Mouse (Mus musculus): ENCODE measurements around the gene Ubqln4. TPM values are rescaled to one million over a fixed set of nuclear protein-coding genes. Genes with fewer than 3 reads are reported as not detected.

Ubqln4 gene
- total and polyA plus RNA-seq, 3 experiments = 43.6 to 171 (median 83.0) TPM

DNA sequence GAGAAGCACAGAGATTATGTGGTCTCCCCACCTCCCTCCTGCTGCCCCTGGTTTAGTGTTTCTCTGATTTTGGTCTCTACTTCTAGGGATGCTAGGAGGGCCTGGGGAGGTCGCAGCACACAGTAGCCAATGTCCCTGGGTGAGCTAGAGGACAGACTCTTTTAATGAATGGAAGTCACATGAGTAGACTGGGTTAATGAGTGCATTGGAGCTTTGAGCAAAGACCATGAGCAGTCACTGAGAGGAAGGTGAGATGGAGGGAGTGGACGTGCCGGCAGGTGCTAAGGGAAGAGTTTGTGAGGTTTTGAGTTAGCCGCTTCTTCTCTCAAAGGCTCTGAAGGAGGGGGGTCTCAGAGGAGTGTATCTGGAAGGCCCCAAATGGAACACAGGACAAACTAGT, 18.0 kb upstream of the Ubqln4 start:
- Histone ChIP-seq H3K9ac (ENCODE audit: control insufficient read depth, low read depth, low read length, poor library complexity, severe bottlenecking) (peak overlapping the region; percentile 69), H3K79me2 (ENCODE audit: control insufficient read depth, insufficient read depth, low read length, poor library complexity) (peaks cover 8% of the 10 kb centered on the region), H3K27ac (ENCODE audit: control insufficient read depth, low read depth, low read length) (no peak overlapping the region), H3K4me1 (ENCODE audit: control insufficient read depth in 1 of 2, insufficient read depth in 2 of 2, low read length in 2 of 2) (peaks cover 7 to 8% of the 10 kb centered on the region in 2 experiments), H3K4me3 (ENCODE audit: control insufficient read depth in 1 of 2, insufficient read depth in 1 of 2, low read depth in 2 of 2, low read length in 2 of 2) (peak overlapping the region in 1 of 2 experiments; percentile 51; a peak in 1 of 4 replicates), H3K9me3 (replicated peaks; ENCODE audit: insufficient read depth, low read length) (no peaks in the 10 kb centered on the region), H3K27me3 (ENCODE audit: control insufficient read depth in 1 of 2, insufficient read depth in 2 of 2, low read length in 2 of 2) (no peaks in the 10 kb centered on the region), H3K36me3 (ENCODE audit: control insufficient read depth in 1 of 2, insufficient read depth in 2 of 2, low read length in 2 of 2) (peaks cover 0 to 12% of the 10 kb centered on the region in 2 experiments; a peak in 2 of 4 replicates)
- no peak for DNase-seq (ENCODE audit: low read depth, low spot score)
- TF ChIP-seq SIN3A (IDR thresholded peaks at IDR 0.05; ENCODE audit: low read length) (0 out of 2 replicates have a peak, but pooled peaks have one; percentile 18), MAZ (IDR thresholded peaks at IDR 0.05; ENCODE audit: low read depth, low read length) (0 out of 2 replicates have a peak, but pooled peaks have one; percentile 21), MAFK (IDR thresholded peaks at IDR 0.05; ENCODE audit: borderline replicate concordance, low read depth, low read length) (no peak), MAX (IDR thresholded peaks at IDR 0.05; ENCODE audit: low read length) (no peak), ZKSCAN1 (IDR thresholded peaks at IDR 0.05; ENCODE audit: low read depth, low read length) (no peak)

DNA sequence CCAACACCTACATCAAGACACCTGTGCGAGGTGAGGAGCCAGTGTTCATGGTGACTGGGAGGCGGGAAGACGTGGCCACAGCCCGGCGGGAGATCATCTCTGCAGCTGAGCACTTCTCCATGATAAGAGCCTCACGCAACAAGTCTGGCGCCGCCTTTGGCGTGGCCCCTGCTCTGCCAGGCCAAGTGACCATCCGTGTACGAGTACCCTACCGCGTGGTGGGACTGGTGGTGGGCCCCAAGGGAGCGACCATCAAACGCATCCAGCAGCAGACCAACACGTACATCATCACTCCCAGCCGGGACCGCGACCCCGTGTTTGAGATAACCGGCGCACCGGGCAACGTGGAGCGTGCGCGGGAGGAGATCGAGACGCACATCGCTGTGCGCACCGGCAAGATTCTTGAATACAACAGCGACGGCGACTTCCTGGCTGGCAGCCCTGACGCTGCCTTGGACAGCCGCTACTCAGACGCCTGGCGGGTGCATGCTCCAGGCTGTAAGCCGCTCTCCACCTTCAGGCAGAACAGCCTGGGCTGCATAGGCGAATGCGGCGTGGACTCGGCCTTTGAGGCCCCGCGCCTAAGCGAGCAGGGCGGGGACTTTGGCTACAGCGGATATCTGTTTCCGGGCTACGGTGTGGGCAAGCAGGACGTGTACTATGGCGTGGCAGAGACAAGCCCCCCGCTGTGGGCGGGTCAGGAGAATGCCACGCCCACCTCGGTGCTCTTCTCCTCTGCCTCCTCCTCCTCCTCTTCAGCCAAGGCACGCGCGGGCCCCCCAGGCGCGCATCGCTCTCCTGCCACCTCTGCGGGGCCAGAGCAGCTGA, 17.2 kb upstream of the Ubqln4 start:
- H3K4me3 ChIP-seq (ENCODE audit: control insufficient read depth in 1 of 2, insufficient read depth in 1 of 2, low read depth in 2 of 2, low read length in 2 of 2) = peak overlapping the region; percentile 40 to 51
- H3K4me1 ChIP-seq (ENCODE audit: control insufficient read depth in 1 of 2, insufficient read depth in 2 of 2, low read length in 2 of 2) = peaks cover 2 to 7% of the 10 kb centered on the region in 2 experiments
- TF ChIP-seq HCFC1 (IDR thresholded peaks at IDR 0.05; ENCODE audit: low read depth, low read length) (0 out of 2 replicates have a peak, but pooled peaks have one; percentile 28), POLR2A (IDR thresholded peaks at IDR 0.05; ENCODE audit: control insufficient read depth in 1 of 2, insufficient read depth in 1 of 2, low read depth in 1 of 2, low read length in 2 of 2, poor library complexity in 1 of 2) (peak in 1 of 2 experiments; percentile 76; a peak in 3 of 4 replicates), POLR2AphosphoS2 (IDR thresholded peaks at IDR 0.05; ENCODE audit: low read length) (no peak), TAL1 (IDR thresholded peaks at IDR 0.05; ENCODE audit: low read length) (no peak), MEF2A (IDR thresholded peaks at IDR 0.05; ENCODE audit: extremely low read depth, insufficient replicate concordance, low read depth, low read length, poor library complexity, severe bottlenecking) (no peak), NELFE (IDR thresholded peaks at IDR 0.05; ENCODE audit: low read depth, low read length) (peak; percentile 58), BHLHE40 (IDR thresholded peaks at IDR 0.05; ENCODE audit: borderline replicate concordance, low read depth, low read length) (no peak), NRF1 (IDR thresholded peaks at IDR 0.05; ENCODE audit: insufficient read depth, low read depth, low read length, poor library complexity, severe bottlenecking) (peak; percentile 65), CHD1 (IDR thresholded peaks at IDR 0.05; ENCODE audit: low read depth, low read length) (no peak), TBP (IDR thresholded peaks at IDR 0.05; ENCODE audit: low read depth, low read length) (no peak), MAX (IDR thresholded peaks at IDR 0.05; ENCODE audit: low read length) (peak; percentile 53; the same call in 1 of the 2 replicates), MXI1 (IDR thresholded peaks at IDR 0.05; ENCODE audit: low read depth, low read length) (peak; percentile 31; the same call in 1 of the 2 replicates)
- peak; percentile 81 for DNase-seq (ENCODE audit: low read depth, low spot score)
- H3K27ac ChIP-seq (ENCODE audit: control insufficient read depth, low read depth, low read length) = peak overlapping the region; percentile 54
- no peaks in the 10 kb centered on the region for H3K9me3 ChIP-seq (replicated peaks; ENCODE audit: insufficient read depth, low read length)
- H3K9ac ChIP-seq (ENCODE audit: control insufficient read depth, low read depth, low read length, poor library complexity, severe bottlenecking) = peak overlapping the region; percentile 69
- peaks cover 0 to 11% of the 10 kb centered on the region in 2 experiments; a peak in 1 of 4 replicates for H3K36me3 ChIP-seq (ENCODE audit: control insufficient read depth in 1 of 2, insufficient read depth in 2 of 2, low read length in 2 of 2)
- peaks cover 5% of the 10 kb centered on the region; the same call in 1 of the 2 replicates for H3K79me2 ChIP-seq (ENCODE audit: control insufficient read depth, insufficient read depth, low read length, poor library complexity)
- no peaks in the 10 kb centered on the region for H3K27me3 ChIP-seq (ENCODE audit: control insufficient read depth in 1 of 2, insufficient read depth in 2 of 2, low read length in 2 of 2)

All from MEL (cell line).